Mouse (Mus musculus): Measurements from ENCODE around the gene Erp27. TPM values are rescaled to one million over a fixed set of nuclear protein-coding genes. Genes with fewer than 3 reads are reported as not detected.
A peak's percentile ranks its signal among the peaks of the same experiment; 100 is the strongest.

Gene Erp27
- total RNA-seq, 2 experiments from 2014 or later: 1.6 to 3.5 TPM

DNA sequence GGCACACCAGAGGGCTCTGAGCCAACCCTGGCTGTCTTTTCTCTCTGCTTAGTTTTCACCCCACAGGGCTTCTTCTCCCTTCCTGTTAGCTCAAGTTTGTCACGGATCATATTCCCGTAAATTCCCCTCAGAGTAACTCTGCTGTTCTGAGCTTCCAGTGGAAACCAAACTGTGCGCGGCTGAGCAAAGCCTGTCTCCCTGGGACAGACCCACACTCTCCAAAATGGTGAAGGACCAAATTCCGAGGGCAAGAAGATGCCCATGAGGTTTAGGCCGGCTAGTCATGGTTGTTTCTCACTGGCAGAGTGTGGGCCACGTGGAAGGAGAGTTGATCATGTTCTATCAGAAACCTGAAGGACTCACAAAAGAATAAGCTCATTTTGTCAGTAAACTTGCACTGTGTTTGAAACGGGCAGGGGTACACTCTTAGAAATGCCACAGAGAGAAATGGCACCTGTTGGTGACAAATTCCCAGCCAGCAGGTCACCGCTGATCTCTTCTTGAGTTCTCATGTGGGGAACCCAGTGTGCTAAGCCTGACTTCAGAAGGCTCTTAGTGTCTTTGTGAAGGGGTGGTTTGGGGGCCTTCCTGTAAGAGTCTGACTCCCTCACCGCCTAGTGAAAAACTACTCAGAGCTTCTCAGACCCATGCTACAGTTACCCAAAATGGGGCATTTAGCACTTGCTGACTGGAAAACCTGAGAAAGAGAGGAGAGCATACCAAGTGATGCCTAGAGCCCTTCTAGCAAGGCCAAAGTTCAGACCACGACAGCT, 18.4 kb upstream of the Erp27 start:
- 0 out of 2 replicates have a peak, but pooled peaks have one; percentile 0 for ATAC-seq (ENCODE audit: poor library complexity, severe bottlenecking)

DNA sequence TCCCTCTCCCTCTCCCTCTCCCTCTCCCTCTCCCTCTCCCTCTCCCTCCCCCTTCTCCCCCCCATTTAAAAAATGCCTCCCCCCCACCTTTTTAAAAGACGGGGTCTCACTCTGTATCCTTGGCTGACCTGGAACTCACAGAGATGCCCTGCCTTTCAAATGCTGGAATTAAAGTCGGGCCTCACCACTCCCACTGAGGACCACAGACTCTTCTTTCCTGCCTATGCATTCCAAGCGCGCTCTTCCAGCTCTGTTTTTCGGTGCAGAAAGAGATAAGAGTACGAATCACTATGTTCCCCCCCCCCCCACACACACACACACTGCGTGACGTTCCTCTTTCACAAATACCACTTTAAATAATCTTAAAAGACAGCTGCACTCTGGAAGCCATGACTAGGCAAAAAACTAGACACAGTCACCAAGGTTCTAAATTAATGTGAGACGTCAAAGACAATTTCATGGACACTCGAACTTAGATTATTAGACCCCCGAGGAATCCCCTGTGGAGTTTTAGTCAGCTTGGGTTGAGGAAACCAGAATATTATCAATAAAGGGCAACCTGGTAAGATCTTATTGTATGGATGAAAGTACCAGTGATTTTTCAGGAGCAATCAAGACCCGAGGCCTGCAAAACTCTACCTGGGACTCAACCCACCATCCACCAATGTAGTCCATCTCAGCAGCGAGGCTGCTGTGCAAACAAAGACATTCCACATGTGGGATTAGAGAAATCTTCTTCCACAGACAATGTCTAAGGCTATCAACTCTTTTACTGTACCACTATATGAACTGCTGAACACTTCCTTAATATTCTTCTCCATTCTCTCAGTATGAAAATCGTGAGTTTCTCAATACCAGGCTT, 17.6 kb upstream of the Erp27 start:
- ATAC-seq (ENCODE audit: poor library complexity, severe bottlenecking): peak; percentile 52

DNA sequence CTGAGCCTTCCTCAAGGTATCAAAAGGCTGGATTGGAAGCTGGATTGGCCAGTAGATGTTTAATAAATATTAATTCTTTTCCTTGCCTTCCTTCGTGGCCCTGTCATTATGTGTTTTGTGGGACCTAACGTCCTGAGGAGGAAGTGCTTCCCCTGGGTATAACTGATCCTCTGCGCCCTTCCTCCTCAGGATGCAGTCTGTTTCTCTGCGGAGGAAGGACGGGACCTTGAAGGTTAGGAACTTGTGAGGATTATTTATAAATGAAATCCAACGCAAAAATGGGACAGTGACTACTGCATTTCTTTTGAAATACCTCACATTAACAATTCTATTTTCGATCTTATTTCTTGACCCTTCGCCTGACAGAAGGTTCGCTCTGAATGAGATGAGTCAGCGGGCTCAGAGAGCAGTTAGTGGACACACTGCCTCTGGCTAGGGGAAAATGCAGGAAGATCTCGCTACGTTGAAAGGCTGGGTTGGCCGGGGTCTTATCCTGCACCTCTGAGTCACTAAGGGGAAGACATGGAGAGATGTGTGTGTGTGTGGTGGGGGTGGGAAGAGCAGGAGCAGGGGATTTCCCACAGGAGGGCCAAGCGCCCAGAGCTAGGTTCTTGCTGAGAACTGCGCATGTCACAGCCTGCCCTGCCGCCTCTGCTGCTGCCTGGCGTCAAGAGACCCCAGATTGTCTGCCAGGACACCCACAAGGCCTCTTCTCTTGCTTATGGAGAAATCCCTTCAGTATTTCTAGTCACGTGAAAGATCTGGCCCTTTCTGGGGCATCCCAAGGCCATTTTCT, 16.5 kb upstream of the Erp27 start:
- ATAC-seq (ENCODE audit: poor library complexity, severe bottlenecking): peak; percentile 13; the same call in 1 of the 2 replicates

DNA sequence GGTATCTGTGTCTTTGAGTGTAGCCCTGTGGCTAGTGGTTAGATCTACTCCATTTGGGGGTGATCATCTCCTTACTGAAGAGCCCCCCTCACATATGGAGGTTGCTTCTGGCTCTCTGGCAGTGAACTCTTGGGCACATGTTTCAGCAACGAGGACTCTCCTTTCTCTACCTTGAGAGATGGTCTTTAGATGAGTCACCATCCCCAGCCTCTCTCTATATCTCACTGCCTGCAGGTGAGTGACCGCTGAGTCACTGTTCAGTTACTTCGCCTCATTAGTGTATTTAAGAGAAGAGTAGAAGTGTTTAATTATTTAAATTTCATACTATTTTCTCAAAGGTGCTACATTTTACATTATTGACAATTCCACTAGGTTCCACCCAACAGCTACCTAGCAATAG, 15.1 kb upstream of the Erp27 start:
- ATAC-seq (ENCODE audit: poor library complexity, severe bottlenecking): no peak

DNA sequence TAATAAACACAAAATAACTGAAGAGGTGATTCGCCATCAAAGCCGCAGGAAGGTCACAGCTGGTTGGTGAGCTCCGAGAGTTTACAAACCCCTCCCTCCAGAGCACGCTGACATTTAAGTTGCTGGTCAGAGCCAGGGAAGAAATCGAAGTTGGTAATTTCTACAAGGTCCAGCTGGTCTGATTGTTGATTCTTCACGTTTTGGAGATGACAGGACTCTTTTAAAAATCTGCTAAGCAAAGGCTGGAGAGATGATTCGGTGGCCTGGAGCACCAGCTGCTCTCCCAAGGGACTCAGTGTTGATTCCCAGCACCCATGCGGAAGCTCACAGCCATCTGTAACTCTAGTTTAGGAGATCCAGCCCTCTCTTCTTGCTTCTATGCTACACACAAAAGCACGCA, 14.4 kb upstream of the Erp27 start:
- ATAC-seq (ENCODE audit: poor library complexity, severe bottlenecking): no peak

DNA sequence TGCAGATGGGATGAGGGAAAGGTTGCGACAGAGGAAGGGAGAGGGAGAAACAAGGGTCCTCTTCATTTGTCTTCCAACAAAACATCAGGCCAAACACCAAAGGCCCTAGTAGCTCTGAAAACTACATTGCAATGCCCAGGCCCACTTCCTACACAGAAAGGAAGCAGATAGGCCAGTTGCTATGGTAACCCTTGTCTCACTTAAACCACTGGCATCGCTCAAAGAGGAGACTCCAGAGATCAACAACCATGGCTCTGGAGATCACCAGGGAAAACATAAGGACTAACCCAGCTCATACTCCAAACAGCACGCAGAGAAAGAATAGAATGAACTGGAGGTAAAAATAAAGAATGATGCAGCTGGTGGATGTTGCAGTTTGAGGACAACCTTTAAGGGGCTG, 13.3 kb upstream of the Erp27 start:
- no peak for ATAC-seq (ENCODE audit: poor library complexity, severe bottlenecking)

DNA sequence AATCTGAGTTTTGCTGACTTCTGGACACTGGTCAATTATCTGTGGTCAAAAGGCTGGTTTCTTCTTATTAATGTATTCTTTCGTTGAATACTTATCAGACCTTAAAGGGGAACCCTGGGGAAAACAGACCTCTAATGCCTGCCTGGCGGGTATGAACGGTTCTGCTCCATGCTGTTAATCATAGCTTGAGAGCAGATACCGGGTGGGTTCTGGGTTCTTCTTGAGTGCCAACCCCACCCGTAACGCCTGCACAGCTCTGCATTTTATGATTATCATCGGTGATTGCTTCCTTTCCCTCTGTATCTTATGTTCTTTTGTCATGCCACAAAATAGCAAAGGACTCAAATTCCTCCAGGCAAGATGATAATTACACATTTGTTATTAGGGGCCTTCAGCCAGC, 12.1 kb upstream of the Erp27 start:
- no peak for ATAC-seq (ENCODE audit: poor library complexity, severe bottlenecking)

DNA sequence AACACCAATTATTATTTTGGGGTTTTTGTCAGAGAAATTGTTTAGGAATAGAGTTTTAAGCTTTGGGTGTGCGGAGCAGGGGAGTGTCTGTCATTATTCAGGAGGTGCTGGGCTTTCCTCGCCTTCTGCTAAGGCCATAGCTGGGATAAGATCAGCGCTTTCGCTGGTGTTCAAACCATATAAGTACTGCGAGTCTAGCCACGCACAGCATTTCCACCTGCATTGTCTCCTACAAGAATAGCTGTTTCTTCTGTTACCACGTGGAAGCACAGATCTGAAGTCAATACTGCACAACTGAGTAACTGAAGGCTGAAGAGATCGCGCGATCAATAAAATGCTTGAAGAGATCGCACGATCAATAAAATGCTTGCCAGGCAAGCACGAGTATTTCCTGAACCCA, 9.3 kb upstream of the Erp27 start:
- no peak for ATAC-seq (ENCODE audit: poor library complexity, severe bottlenecking)

DNA sequence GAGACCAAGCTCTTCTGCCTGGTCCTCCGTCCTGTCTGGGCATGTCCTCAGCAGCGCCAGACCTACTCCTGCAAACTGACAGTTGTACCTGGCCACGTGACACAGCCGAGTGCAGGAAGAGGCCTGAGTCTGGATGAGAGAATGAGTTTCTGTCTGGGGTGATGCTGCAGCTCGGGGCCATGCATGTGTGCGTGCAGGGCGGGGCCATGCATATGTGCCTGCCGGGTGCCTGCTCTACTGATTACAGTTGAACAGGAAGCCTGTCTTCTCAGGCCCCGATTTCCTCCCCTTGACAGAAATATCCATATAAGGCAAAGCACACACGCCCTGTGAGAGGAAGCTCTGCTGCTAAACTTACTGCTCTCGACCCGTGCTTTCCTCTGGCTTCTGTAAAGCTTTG, 8.7 kb upstream of the Erp27 start:
- ATAC-seq (ENCODE audit: poor library complexity, severe bottlenecking): peak; percentile 97

DNA sequence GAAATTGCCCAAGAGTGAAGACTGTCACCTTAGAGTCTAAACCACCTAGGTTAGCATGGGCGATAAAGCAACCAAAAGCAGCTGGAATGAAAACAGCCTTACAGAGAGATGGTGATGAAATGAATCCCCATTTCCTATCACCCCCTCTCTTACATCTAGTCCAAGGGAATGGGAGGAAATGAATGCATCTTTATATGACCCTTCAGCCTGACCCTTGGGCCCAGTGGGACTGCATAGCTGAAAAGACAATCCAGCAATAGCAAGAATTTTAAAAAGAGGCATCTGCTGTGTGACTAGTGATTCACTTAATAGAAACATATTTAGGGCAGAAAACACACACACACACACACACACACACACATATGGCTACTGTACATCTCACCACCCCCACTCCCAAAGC, 5.6 kb upstream of the Erp27 start:
- ATAC-seq (ENCODE audit: poor library complexity, severe bottlenecking): no peak

DNA sequence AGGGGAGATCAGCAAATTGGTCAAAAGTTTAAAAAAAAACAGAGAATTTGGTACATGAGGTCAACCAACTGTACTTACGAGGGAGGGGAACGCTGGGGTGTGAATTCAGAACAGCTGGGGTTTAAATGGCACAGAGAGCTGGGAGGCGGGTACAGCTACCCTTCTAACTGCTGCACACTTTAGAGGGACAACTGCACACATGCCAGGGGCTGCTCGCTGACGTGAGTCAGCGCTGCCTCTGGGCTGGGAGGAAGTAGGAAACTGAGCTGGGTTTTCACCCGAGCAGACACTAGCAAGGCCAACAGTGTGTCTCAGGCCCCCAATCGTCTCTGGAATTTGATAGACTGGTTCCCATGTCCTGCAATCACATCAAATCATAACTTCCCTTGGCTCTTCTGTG, 3.1 kb upstream of the Erp27 start:
- ATAC-seq (ENCODE audit: poor library complexity, severe bottlenecking): no peak

DNA sequence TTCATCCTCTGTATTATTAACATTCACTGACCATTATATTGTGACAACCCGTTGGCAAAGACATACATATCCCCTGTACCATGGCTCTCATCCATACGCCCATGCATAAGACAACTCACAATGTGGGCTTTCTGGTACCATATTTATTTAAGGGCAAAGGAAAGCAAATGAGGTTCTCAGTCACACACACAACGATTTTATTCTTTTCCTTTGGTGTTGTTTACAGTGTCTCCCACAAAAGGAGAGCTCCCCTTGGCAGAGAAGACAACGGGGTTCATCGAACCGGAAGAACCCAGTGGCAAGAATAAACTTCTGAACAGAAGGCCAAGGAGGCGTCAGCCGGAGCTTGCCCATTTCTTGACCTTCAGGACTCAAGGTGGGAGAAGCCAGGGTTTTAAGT, 1.6 kb upstream of the Erp27 start, which contains the start of gene Pde6h:
Pde6h (plus strand) TSS at position 301 of the 400 bp plus-strand sequence.
- ATAC-seq (ENCODE audit: poor library complexity, severe bottlenecking): no peak

DNA sequence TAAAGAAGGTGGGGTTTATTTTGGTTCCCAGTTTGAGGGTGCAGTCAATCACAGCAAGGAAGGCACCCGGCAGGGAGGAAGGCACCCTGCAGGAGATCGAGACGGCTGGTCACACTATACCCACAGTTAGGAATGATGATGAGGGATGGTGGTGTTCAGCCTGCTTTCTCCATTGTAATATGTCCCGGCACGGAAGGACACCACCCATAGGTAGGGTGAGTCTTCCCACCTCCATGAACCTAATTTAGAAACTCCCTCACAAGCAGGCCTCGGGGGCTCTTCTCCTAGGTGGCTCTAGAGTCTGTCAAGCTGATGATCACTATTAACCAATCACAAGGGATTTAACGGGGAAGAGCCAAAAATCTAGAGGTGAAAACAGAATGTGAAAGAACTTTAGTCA, 891 bp upstream of the Erp27 start:
- ATAC-seq (ENCODE audit: poor library complexity, severe bottlenecking): no peak

DNA sequence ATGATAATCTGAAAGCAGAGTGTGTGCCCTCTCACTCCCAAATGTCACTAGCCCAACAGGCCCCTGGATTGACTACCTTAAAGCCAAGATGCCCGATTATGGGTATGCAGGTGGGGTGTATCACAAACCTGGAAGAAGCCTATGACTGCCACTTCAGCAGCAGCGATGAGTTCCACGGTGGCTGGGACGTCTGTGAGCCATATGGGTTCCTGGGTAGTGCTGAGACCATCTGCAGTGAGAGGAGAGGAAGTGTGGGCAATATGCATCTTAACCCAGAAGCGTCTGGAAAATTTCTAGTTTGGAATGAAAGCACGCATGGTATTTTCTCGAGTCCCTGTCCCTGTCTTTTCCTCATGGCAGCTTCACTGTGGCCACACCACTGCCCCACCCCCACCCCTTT, 379 bp downstream of the Erp27 start:
- ATAC-seq (ENCODE audit: poor library complexity, severe bottlenecking): no peak

DNA sequence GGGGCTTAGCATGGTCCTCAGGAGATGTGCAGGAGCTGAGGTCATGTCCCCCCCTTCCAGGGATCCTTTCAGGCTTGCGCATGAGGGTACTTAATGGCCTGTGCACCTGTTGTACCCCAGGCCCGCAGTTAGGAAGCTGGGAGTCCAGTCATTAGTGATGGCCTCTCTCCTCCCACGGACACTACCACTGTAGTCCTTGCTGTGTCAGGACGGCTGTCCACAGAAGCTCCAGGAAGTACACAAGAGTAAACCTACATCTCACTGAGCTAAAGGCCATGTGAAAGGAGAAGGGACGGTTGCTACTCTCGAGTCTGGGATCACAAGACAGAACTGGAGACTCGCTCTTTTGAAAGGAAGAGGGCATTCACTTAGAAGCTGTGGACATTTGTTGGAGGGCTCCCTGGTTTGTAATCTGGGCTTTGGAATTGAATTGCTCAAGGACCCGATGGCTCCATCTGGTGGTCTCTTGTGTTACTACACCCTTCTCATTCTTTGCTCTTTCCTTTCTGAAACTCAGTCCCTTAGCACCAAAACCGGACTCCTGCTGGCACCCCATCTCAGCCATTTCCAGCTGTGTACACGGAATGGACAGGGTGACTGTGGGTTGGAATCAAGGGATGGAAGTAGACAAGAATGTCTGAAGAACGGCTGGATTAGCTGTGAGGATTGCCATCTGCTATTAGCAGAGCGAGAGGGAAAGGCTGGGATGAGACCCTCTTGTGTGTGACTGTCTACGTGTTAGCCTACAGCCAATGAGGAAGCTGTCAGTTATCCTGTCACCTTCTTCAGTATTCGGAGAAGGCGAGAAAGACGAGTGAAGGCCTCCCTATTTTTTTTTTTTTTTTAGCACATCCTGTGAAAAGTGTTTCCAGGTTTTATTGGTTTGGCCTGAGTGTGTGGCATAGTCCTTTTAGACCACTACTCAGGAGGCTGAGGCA, 1.4 kb downstream of the Erp27 start:
- peak; percentile 70 for ATAC-seq (ENCODE audit: poor library complexity, severe bottlenecking)

DNA sequence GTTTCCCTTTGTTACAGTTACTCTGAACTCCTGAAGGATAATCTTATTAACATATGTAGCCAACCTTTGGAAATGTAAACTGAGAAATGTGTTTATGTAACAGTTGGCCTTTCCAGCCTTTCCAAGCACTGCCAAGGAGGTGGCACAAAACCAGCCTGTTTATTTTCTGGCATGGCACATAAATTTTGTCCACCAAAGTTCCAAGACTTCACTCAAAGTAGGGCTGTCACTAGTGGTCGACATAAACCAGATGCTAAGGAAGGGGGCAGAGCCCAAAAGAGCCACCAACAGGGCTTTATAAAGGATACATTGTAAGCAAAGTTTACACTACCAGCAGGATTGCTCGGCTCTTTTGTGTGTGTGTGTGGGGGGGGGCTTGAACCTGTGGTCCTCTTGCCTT, 4.1 kb downstream of the Erp27 start:
- no peak for ATAC-seq (ENCODE audit: poor library complexity, severe bottlenecking)

DNA sequence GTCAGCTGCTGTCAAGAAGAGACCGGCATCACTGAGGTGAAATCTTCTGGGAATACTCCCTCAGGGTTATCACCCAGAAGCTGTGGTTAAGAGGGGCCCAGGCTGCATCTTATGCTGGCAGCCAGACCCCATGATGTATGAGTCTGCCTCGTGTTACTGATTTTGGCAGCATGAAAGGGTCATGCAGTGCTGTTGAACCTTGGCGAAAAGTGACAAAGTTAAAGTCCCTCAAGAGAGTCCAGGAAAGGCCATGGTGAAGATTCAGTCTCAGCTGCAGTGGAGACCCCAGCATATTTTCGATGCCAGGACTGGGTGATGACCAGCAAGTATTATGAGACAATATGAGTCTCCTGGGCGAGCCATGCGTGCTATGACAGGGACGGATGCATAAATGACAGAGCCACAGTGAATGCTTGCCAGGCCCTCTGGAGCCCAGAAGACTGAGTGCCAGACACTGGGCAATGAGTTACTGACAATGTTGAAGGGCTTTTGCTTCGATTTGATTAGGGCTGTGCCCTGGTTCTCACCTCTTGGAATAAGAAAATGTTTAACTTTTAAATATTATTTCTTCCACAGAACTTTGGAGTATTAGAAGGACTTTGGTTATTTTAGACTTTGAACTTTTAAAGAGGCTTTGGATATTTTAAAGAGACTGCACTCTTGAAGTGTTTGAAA, 6.1 kb downstream of the Erp27 start:
- no peak for ATAC-seq (ENCODE audit: poor library complexity, severe bottlenecking)

DNA sequence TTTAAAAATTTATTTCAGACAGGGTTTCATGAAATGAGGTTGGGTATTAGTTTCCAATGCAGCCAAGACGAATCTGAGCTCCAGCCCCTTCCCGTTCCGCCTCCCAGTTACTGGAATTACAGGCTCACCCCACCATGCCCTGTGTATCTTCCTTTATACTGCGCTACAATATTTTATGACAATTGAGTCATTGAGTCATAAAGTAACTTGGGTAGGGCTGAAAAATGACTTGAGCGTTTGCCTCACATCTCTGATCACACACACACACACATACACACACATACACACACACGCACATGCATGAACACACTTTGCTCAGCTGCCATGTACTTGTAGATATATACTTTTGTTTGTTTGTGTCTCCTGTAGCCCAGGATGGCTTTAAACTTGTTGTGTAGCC, 7.7 kb downstream of the Erp27 start:
- no peak for ATAC-seq (ENCODE audit: poor library complexity, severe bottlenecking)

DNA sequence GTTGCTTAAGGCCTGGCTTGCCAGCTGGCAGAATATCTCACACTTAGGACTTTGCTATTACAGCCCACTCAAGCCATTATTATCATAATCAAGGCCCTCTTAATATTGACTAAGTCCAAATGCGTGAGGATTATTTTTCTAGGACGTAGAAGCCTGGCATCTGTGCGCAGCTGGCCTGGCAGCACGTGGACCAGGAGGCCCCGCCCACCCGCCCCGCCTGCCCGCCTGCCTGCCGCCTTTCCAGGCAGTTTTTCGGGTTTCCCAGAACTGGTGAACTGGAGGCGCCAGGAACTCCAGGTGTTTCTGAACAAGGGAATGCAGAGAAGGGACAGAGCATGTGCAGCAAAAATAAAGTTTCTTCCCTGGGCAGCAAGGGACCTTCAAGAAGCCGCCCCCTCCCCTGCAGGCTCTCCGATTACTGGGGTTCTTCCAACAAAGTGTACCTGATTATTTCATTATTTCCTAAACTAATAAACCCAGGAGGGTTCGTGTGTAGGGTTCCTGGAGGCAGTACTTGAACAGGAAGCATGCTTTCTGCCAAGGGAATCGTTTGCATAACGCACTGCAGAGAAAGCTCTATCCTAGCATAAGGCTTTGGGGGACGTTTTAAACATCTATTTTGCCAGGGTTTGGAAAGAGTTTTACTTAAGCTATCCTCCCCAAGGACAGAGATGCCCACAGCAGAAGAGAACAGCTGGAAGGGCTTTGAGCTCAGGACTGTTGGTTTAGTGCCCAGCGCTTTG, 8.4 kb downstream of the Erp27 start:
- ATAC-seq (ENCODE audit: poor library complexity, severe bottlenecking): no peak
